ENCODE assay signal across 8 mouse cellular contexts in the genomic region with DNA sequence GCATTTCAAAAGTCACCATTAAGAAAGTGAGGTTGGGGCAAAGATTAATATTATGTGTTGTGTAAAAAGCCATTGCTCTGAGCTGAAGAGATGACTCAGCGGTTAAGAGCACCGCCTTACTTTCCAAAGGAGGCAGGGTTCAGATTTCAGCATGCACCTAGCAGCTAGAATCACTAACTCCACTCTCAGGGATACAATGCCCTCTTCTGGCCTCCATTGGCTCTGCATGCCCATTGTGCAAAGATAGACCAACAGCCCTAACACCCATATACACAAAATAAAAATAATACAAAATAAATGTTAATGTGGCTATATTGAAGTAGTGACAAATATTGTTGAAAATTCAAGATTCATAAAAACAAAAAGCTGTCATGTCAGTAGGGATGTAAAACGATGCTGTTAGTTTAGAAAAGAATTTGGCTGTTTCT. TPM values are rescaled to one million over a fixed set of nuclear protein-coding genes. Genes with fewer than 3 reads are reported as not detected.
DNase-seq lines count a peak whose midpoint lies in the region; TF ChIP-seq lines count a peak whose summit lies in the region.

No protein-coding gene starts in this region.

- peak; percentile 87 for DNase-seq in CD4-positive helper T cell, adult 2 months (ENCODE audit: low read depth, low spot score)
- peak; percentile 93 for DNase-seq in R1 (ENCODE audit: low read depth, low spot score)
- DNase-seq in cerebellum, postnatal 14 days: peak; percentile 87 to 90
- peak; percentile 58 for DNase-seq in gonadal fat pad, adult 2 months (ENCODE audit: low read depth)
- peak; percentile 89 to 91 for DNase-seq in kidney, postnatal 36 days
- peak; percentile 64 for DNase-seq in lung, adult 2 months
- peak; percentile 61 to 65 for DNase-seq in right cerebral cortex, adult 2 months (ENCODE audit: low spot score in 2 of 2)
- peak; percentile 44 for DNase-seq in urinary bladder, adult 2 months (ENCODE audit: low spot score)

- H3K4me3 ChIP-seq in lung, adult 2 months (replicated peaks; ENCODE audit: extremely low read depth, low read depth, low read length): no peak overlapping the region

- no peak for TF ChIP-seq POLR2A in lung, adult 2 months (IDR thresholded peaks at IDR 0.05; ENCODE audit: borderline replicate concordance, extremely low read depth, low read depth, low read length)

- 24% methylated on average over 3 of the region's 3 CpGs for WGBS in lung, adult 2 months

- peak; percentile 63 for TF ChIP-seq CTCF in lung, adult 2 months (IDR thresholded peaks at IDR 0.05; ENCODE audit: insufficient read depth, low read length)

- 0 out of 2 replicates have a peak, but pooled peaks cover 3% of the 10 kb centered on the region for H3K4me1 ChIP-seq in lung, adult 2 months (ENCODE audit: control insufficient read depth, insufficient read depth, low read length)

RNA-seq across cellular contexts. Expression of a gene that starts 1.4 kb away (rescaled TPM):
- 17.0 and 21.1 TPM in 2 replicates for polyA plus RNA-seq in gonadal fat pad, adult 2 months (2012; rRNA removed)
- polyA plus RNA-seq in lung, adult 2 months (2012; rRNA removed): 7.3 and 13.6 TPM in 2 replicates
- polyA plus RNA-seq in urinary bladder, adult 2 months (2012; rRNA removed): 23.2 and 29.1 TPM in 2 replicates

RNA-seq across cellular contexts. Expression of a gene that starts 13.4 kb away (rescaled TPM):
- polyA plus RNA-seq in gonadal fat pad, adult 2 months (2012; rRNA removed): 0.28 and 0.31 TPM in 2 replicates
- polyA plus RNA-seq in lung, adult 2 months (2012; rRNA removed): 1.3 and 2.3 TPM in 2 replicates
- 1.5 and 1.8 TPM in 2 replicates for polyA plus RNA-seq in urinary bladder, adult 2 months (2012; rRNA removed)

RNA-seq across cellular contexts. Expression of a gene that starts 14.8 kb away (rescaled TPM):
- polyA plus RNA-seq in gonadal fat pad, adult 2 months (2012; rRNA removed): 0.22 and 0.36 TPM in 2 replicates
- 1.6 and 2.0 TPM in 2 replicates for polyA plus RNA-seq in lung, adult 2 months (2012; rRNA removed)
- 0.55 and 0.68 TPM in 2 replicates for polyA plus RNA-seq in urinary bladder, adult 2 months (2012; rRNA removed)

RNA-seq across cellular contexts. Expression of a gene that starts 42.6 kb away (rescaled TPM):
- polyA plus RNA-seq in gonadal fat pad, adult 2 months (2012; rRNA removed): 0.58 and 0.75 TPM in 2 replicates
- 3.0 and 4.8 TPM in 2 replicates for polyA plus RNA-seq in lung, adult 2 months (2012; rRNA removed)
- polyA plus RNA-seq in urinary bladder, adult 2 months (2012; rRNA removed): 0.94 and 0.98 TPM in 2 replicates

RNA-seq across cellular contexts. Expression of a gene that starts 46.3 kb away (rescaled TPM):
- polyA plus RNA-seq in gonadal fat pad, adult 2 months (2012; rRNA removed): 338 and 450 TPM in 2 replicates
- 105 and 150 TPM in 2 replicates for polyA plus RNA-seq in lung, adult 2 months (2012; rRNA removed)
- polyA plus RNA-seq in urinary bladder, adult 2 months (2012; rRNA removed): 679 and 839 TPM in 2 replicates
